Mouse (Mus musculus): ENCODE measurements around the gene Tmigd3. TPM values are rescaled to one million over a fixed set of nuclear protein-coding genes. Genes with fewer than 3 reads are reported as not detected.

Gene Tmigd3
- polyA plus RNA-seq, 1 experiment = 0.11 TPM

DNA sequence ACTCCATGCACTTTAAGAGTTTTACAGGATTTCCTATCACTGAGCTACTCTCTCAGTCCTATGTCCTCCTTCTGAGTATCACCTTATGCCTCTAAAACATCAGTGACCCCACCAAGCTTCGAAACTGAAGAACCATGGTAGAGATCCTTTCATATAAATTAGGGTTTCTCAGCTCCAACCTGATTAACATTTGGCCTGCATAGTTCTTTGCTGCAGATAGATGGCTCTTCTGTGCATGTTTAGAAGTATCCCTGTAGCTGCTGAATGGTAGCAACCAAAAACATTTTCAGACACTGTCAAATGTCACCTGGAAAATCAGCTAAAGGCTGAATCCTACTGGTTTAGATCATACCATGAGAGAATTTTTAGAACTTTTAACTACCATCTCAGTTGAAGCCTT, 86.5 kb downstream of the Tmigd3 start:
- DNase-seq (ENCODE audit: low read depth) = no peak
- no peak for TF ChIP-seq CTCF (IDR thresholded peaks at IDR 0.05; ENCODE audit: borderline replicate concordance, extremely low read depth, insufficient read depth, insufficient read length)
- TF ChIP-seq POLR2A (IDR thresholded peaks at IDR 0.05; ENCODE audit: borderline replicate concordance, extremely low read depth, insufficient read depth, insufficient read length, poor library complexity, severe bottlenecking) = no peak

DNA sequence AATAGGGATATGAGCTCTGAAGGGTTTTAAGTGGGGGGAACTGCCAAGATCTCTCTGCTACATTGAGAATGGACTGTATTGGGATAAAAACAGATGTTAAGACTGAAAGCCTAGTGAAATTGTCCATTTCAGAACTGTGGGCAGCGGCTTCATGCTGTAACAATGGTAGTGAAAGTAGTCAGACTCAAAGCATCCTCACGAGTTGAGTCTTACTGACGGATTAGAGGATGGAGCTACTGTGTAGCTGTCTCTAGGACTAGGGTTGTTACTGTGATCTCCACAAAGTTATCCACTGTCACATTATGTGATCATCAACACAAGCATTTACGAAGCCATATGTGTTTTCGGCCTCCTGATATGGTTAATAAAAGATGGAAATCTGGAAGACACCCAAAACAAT, 87.5 kb downstream of the Tmigd3 start:
- TF ChIP-seq CTCF (IDR thresholded peaks at IDR 0.05; ENCODE audit: borderline replicate concordance, extremely low read depth, insufficient read depth, insufficient read length) = no peak
- TF ChIP-seq POLR2A (IDR thresholded peaks at IDR 0.05; ENCODE audit: borderline replicate concordance, extremely low read depth, insufficient read depth, insufficient read length, poor library complexity, severe bottlenecking) = no peak
- DNase-seq (ENCODE audit: low read depth) = no peak

DNA sequence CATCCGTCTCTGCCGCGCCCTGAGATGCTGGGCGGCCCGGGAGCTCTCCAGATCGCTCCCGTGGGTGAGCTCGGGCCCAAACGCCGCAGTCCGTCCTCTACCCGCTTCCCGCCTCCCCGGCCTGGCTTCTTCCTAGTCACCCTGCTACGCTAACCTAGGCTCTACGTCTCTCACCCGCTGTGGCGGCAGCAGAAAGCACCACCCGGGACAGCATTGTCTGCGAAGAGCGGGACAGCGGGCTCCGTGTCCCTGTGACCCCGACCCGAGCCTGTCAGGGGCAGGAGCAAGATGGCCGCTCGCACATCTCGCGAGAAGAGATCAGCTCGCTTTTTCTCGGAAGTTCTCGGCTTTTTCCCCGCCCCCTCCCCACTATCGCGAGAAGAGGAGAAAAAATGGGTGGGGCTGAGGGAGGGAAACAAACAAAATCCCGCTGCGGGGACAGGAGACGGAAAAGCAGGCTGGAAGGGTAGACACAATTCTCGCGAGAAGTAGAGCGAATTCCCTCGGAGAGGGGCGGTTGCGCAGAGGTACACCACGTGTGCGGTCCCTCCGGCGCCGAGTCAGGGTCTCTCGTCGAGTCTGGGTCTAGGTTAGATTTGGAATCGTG, 88.4 kb downstream of the Tmigd3 start, which contains the start of gene Wdr77:
Gene Wdr77 (plus strand): TSS at position 396 of the 607 bp plus-strand sequence.
- TF ChIP-seq CTCF (IDR thresholded peaks at IDR 0.05; ENCODE audit: borderline replicate concordance, extremely low read depth, insufficient read depth, insufficient read length) (no peak), POLR2A (IDR thresholded peaks at IDR 0.05; ENCODE audit: borderline replicate concordance, extremely low read depth, insufficient read depth, insufficient read length, poor library complexity, severe bottlenecking) (peak; percentile 60; the same call in 1 of the 2 replicates)
- DNase-seq (ENCODE audit: low read depth) = peak; percentile 100

DNA sequence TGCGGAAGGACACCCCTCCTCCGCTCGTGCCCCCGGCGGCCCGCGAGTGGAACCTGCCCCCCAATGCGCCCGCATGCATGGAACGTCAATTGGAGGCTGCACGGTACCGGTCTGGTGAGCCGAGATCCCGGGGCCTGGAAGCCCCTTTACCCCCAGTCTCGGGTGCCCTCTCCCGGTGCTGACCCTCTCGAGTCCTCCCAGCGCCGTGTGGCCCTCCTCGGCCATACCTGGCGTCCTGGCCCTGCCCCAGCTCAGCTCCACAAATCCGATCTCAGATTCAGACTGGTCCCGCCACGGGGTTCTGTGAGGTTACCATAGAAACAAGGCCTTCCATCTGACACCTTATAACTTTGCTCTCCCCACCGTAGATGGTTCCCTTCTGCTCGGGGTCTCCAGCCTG, 88.9 kb downstream of the Tmigd3 start:
- TF ChIP-seq CTCF (IDR thresholded peaks at IDR 0.05; ENCODE audit: borderline replicate concordance, extremely low read depth, insufficient read depth, insufficient read length) (no peak), POLR2A (IDR thresholded peaks at IDR 0.05; ENCODE audit: borderline replicate concordance, extremely low read depth, insufficient read depth, insufficient read length, poor library complexity, severe bottlenecking) (no peak)
- DNase-seq (ENCODE audit: low read depth) = peak; percentile 63

- peak; percentile 1 for DNase-seq (ENCODE audit: low read depth)
- no peak for TF ChIP-seq CTCF (IDR thresholded peaks at IDR 0.05; ENCODE audit: borderline replicate concordance, extremely low read depth, insufficient read depth, insufficient read length)
- TF ChIP-seq POLR2A (IDR thresholded peaks at IDR 0.05; ENCODE audit: borderline replicate concordance, extremely low read depth, insufficient read depth, insufficient read length, poor library complexity, severe bottlenecking) = no peak
Observed at GRCm38 (mm10) chr3:105959999-105960398, 89.3 kb downstream of the Tmigd3 start, which contains the start of gene Atp5f1. Atp5f1 (minus strand) TSS chr3:105960099.

DNA sequence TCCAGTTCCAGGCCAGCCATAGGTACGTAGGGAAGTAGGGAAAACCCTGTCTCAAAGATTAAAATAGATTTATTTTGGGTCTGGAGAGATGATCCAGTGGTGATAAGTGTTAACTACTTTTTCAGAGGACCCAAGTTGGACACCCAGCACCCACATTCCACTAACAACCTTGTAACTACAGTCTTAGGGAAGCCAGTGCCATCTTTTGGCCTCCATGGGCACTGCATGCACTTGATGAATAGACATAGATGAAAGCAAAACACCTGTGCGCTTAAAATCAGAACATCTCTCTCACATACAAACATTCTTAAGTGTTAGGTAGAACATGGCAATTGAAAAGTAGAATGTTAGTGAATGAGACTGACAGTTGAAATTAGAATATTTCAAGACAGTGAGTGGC, 90.0 kb downstream of the Tmigd3 start:
- peak; percentile 17 for DNase-seq (ENCODE audit: low read depth)
- TF ChIP-seq POLR2A (IDR thresholded peaks at IDR 0.05; ENCODE audit: borderline replicate concordance, extremely low read depth, insufficient read depth, insufficient read length, poor library complexity, severe bottlenecking) = no peak
- TF ChIP-seq CTCF (IDR thresholded peaks at IDR 0.05; ENCODE audit: borderline replicate concordance, extremely low read depth, insufficient read depth, insufficient read length) = peak; percentile 15; the same call in 1 of the 2 replicates

DNA sequence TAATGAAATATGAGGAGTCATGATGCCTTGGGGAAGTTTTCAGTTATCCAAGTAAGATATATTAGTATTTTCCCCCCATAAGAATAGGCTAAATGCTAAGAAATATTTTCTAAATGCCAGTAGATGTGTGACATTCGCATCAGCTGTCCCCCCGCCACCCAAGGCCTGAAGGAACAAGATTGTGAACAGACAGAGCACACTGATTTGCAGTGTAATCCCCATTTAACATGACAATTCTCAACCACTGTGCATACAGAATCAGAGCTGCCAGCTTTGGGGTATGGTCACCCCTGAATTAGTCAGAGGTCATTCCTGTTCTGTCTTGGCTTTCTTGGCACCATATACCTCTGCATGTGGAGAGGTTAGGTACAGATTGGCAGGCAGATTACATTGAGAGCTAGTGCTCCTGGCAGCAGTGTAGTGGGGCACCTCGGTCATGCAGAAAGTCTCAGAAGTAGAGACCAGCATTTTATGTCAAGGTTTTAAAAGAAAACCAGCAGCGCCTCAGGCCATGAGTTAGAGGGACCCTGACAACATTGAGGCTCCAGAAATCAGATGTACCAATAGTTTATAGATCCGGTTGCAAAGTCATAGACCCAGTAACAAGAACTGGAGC, 101.2 kb downstream of the Tmigd3 start:
- no peak for TF ChIP-seq CTCF (IDR thresholded peaks at IDR 0.05; ENCODE audit: borderline replicate concordance, extremely low read depth, insufficient read depth, insufficient read length)
- no peak for TF ChIP-seq POLR2A (IDR thresholded peaks at IDR 0.05; ENCODE audit: borderline replicate concordance, extremely low read depth, insufficient read depth, insufficient read length, poor library complexity, severe bottlenecking)
- DNase-seq (ENCODE audit: low read depth) = no peak

- TF ChIP-seq POLR2A (IDR thresholded peaks at IDR 0.05; ENCODE audit: borderline replicate concordance, extremely low read depth, insufficient read depth, insufficient read length, poor library complexity, severe bottlenecking) (no peak), CTCF (IDR thresholded peaks at IDR 0.05; ENCODE audit: borderline replicate concordance, extremely low read depth, insufficient read depth, insufficient read length) (no peak)
- no peak for DNase-seq (ENCODE audit: low read depth)
Observed at GRCm38 (mm10) chr3:105973411-105973810, 102.7 kb downstream of the Tmigd3 start, which contains the start of gene Ovgp1. Ovgp1 (plus strand) TSS chr3:105973711.

Other genes with a start within 250 kb of the Tmigd3 start
- 19.5 and 19.9 TPM in 2 replicates for gene Ddx20, start 183.3 kb upstream of the Tmigd3 start, polyA plus RNA-seq (2012; rRNA removed)
- 3.6 and 7.4 TPM in 2 replicates for gene Inka2, start 166.3 kb upstream of the Tmigd3 start, polyA plus RNA-seq (2012; rRNA removed)
- gene Rap1a, start 69.6 kb upstream of the Tmigd3 start, polyA plus RNA-seq (2012; rRNA removed) = 29.6 and 32.7 TPM in 2 replicates
- gene Adora3, start within 50 bp of the Tmigd3 start, polyA plus RNA-seq (2012; rRNA removed) = 0.16 and 0.25 TPM in 2 replicates
- 0.34 and 0.68 TPM in 2 replicates for gene I830077J02Rik, start 61.8 kb downstream of the Tmigd3 start, polyA plus RNA-seq (2012; rRNA removed)
- 61.6 and 79.6 TPM in 2 replicates for gene Wdr77, start 88.5 kb downstream of the Tmigd3 start, polyA plus RNA-seq (2012; rRNA removed)
- gene Atp5f1, start 89.2 kb downstream of the Tmigd3 start, polyA plus RNA-seq (2012; rRNA removed) = 237 and 266 TPM in 2 replicates
- 11.6 and 13.6 TPM in 2 replicates for gene Ovgp1, start 102.8 kb downstream of the Tmigd3 start, polyA plus RNA-seq (2012; rRNA removed)
- gene Pifo, start 143.7 kb downstream of the Tmigd3 start, polyA plus RNA-seq (2012; rRNA removed) = 4.0 and 4.6 TPM in 2 replicates
- gene Chil5, start 161.9 kb downstream of the Tmigd3 start, polyA plus RNA-seq (2012; rRNA removed) = not detected in 2 replicates
- gene Chia1, start 242.3 kb downstream of the Tmigd3 start, polyA plus RNA-seq (2012; rRNA removed) = 1.5 and 1.6 TPM in 2 replicates

All from brain, embryonic 14.5 days (tissue).